Mouse (Mus musculus): ENCODE data around the gene Gm47841. TPM values are rescaled to one million over a fixed set of nuclear protein-coding genes. Genes with fewer than 3 reads are reported as not detected.
A peak's percentile ranks its signal among the peaks of the same experiment; 100 is the strongest.

Gm47841 gene
- polyA plus RNA-seq, 1 experiment from 2014 or later, result not detected

- H3K4me2 ChIP-seq, result no peak overlapping the region
- 54% methylated on average over 4 of the region's 4 CpGs for WGBS
Measured at GRCm38 (mm10) chr15:101082236-101082635, 35.0 kb upstream of the Gm47841 start.

GRCm38 (mm10) chr15:101081035-101081548 is 33.9 kb upstream of the Gm47841 start:
- no peak overlapping the region for H3K27ac ChIP-seq (ENCODE audit: poor library complexity, severe bottlenecking)
- WGBS, result 72% methylated on average over 7 of the region's 7 CpGs
- ATAC-seq (ENCODE audit: insufficient number of reproducible peaks, low FRiP score), result no peak

More at GRCm38 (mm10) chr15:101082236-101082635, 35.0 kb upstream of the Gm47841 start:
- no peak overlapping the region for H3K9ac ChIP-seq
- H3K27me3 ChIP-seq (replicated peaks), result no peaks in the 10 kb centered on the region
- H3K36me3 ChIP-seq, result no peaks in the 10 kb centered on the region
- no peak overlapping the region for H3K27ac ChIP-seq (ENCODE audit: poor library complexity, severe bottlenecking)
- ATAC-seq (ENCODE audit: insufficient number of reproducible peaks, low FRiP score), result no peak
- H3K9me3 ChIP-seq (replicated peaks), result no peaks in the 10 kb centered on the region
- peaks cover 22% of the 10 kb centered on the region for H3K4me1 ChIP-seq (replicated peaks)
- no peak overlapping the region for H3K4me3 ChIP-seq

GRCm38 (mm10) chr15:101080031-101080520 is 32.9 kb upstream of the Gm47841 start:
- peaks cover 44% of the 10 kb centered on the region for H3K4me1 ChIP-seq (replicated peaks)
- WGBS, result 74% methylated on average over 9 of the region's 9 CpGs
- no peak overlapping the region for H3K9ac ChIP-seq
- H3K36me3 ChIP-seq, result no peaks in the 10 kb centered on the region
- no peak for ATAC-seq (ENCODE audit: insufficient number of reproducible peaks, low FRiP score)
- no peak overlapping the region for H3K4me2 ChIP-seq
- no peaks in the 10 kb centered on the region for H3K9me3 ChIP-seq (replicated peaks)
- peaks cover 10% of the 10 kb centered on the region; the same call in 1 of the 2 replicates for H3K27me3 ChIP-seq (replicated peaks)
- no peak overlapping the region for H3K27ac ChIP-seq (ENCODE audit: poor library complexity, severe bottlenecking)
- no peak overlapping the region for H3K4me3 ChIP-seq

More at GRCm38 (mm10) chr15:101081035-101081548, 33.9 kb upstream of the Gm47841 start:
- Histone ChIP-seq H3K4me3 (no peak overlapping the region), H3K9ac (no peak overlapping the region), H3K27me3 (replicated peaks) (peaks cover 8% of the 10 kb centered on the region; the same call in 1 of the 2 replicates), H3K4me1 (replicated peaks) (peaks cover 33% of the 10 kb centered on the region), H3K36me3 (no peaks in the 10 kb centered on the region), H3K4me2 (no peak overlapping the region), H3K9me3 (replicated peaks) (no peaks in the 10 kb centered on the region)

- peak; percentile 73 for ATAC-seq (ENCODE audit: insufficient number of reproducible peaks, low FRiP score)
- Histone ChIP-seq H3K9ac (peak overlapping the region; percentile 86), H3K4me2 (peak overlapping the region; percentile 95), H3K27ac (ENCODE audit: poor library complexity, severe bottlenecking) (peak overlapping the region; percentile 81; the same call in 1 of the 2 replicates), H3K4me1 (replicated peaks) (peaks cover 45% of the 10 kb centered on the region), H3K27me3 (replicated peaks) (peaks cover 10% of the 10 kb centered on the region; the same call in 1 of the 2 replicates), H3K36me3 (no peaks in the 10 kb centered on the region), H3K9me3 (replicated peaks) (no peaks in the 10 kb centered on the region), H3K4me3 (peak overlapping the region; percentile 94)
- WGBS, result under 1% methylated on average over 27 of the region's 30 CpGs
Measured at GRCm38 (mm10) chr15:101078731-101079156, 31.5 kb upstream of the Gm47841 start.

- Histone ChIP-seq H3K27ac (ENCODE audit: poor library complexity, severe bottlenecking) (peak within 1 kb of the TSS; percentile 81), H3K4me1 (replicated peaks) (peaks cover 45% of the 10 kb centered on the region), H3K27me3 (replicated peaks) (peaks cover 10% of the 10 kb centered on the region; the same call in 1 of the 2 replicates), H3K9me3 (replicated peaks) (no peaks in the 10 kb centered on the region), H3K9ac (peak within 1 kb of the TSS; percentile 86), H3K4me2 (peak within 1 kb of the TSS; percentile 95), H3K36me3 (no peaks in the 10 kb centered on the region), H3K4me3 (peak within 1 kb of the TSS; percentile 94)
- peak; percentile 64 for ATAC-seq (ENCODE audit: insufficient number of reproducible peaks, low FRiP score)
- WGBS, result under 1% methylated on average over 67 of the region's 96 CpGs
Measured at GRCm38 (mm10) chr15:101077813-101078730, 30.9 kb upstream of the Gm47841 start, which contains the start of gene Fignl2. Fignl2 (minus strand) TSS chr15:101078567.

- H3K9ac ChIP-seq, result peak overlapping the region; percentile 86
- no peaks in the 10 kb centered on the region for H3K9me3 ChIP-seq (replicated peaks)
- H3K4me1 ChIP-seq (replicated peaks), result peaks cover 42% of the 10 kb centered on the region
- peak overlapping the region; percentile 95 for H3K4me2 ChIP-seq
- H3K27me3 ChIP-seq (replicated peaks), result peaks cover 10% of the 10 kb centered on the region; the same call in 1 of the 2 replicates
- 1% methylated on average over 34 of the region's 34 CpGs for WGBS
- H3K4me3 ChIP-seq, result peak overlapping the region; percentile 94
- H3K36me3 ChIP-seq, result no peaks in the 10 kb centered on the region
- peak overlapping the region; percentile 81; the same call in 1 of the 2 replicates for H3K27ac ChIP-seq (ENCODE audit: poor library complexity, severe bottlenecking)
- no peak for ATAC-seq (ENCODE audit: insufficient number of reproducible peaks, low FRiP score)
Measured at GRCm38 (mm10) chr15:101077001-101077812, 30.0 kb upstream of the Gm47841 start.

GRCm38 (mm10) chr15:101076071-101077000 is 29.1 kb upstream of the Gm47841 start:
- no peak for ATAC-seq (ENCODE audit: insufficient number of reproducible peaks, low FRiP score)
- Histone ChIP-seq H3K36me3 (no peaks in the 10 kb centered on the region), H3K27ac (ENCODE audit: poor library complexity, severe bottlenecking) (no peak overlapping the region), H3K27me3 (replicated peaks) (peaks cover 10% of the 10 kb centered on the region; the same call in 1 of the 2 replicates), H3K4me3 (peak overlapping the region; percentile 94), H3K4me2 (peak overlapping the region; percentile 95), H3K9me3 (replicated peaks) (no peaks in the 10 kb centered on the region), H3K9ac (peak overlapping the region; percentile 86; the same call in 1 of the 2 replicates), H3K4me1 (replicated peaks) (peaks cover 44% of the 10 kb centered on the region)
- 14% methylated on average over 26 of the region's 26 CpGs for WGBS

GRCm38 (mm10) chr15:101075656-101076055 is 28.5 kb upstream of the Gm47841 start:
- Histone ChIP-seq H3K36me3 (no peaks in the 10 kb centered on the region), H3K4me1 (replicated peaks) (peaks cover 48% of the 10 kb centered on the region), H3K4me3 (no peak overlapping the region), H3K27ac (ENCODE audit: poor library complexity, severe bottlenecking) (no peak overlapping the region), H3K9me3 (replicated peaks) (no peaks in the 10 kb centered on the region), H3K4me2 (peak overlapping the region; percentile 95; the same call in 1 of the 2 replicates), H3K9ac (no peak overlapping the region), H3K27me3 (replicated peaks) (peaks cover 10% of the 10 kb centered on the region; the same call in 1 of the 2 replicates)
- 47% methylated on average over 5 of the region's 5 CpGs for WGBS
- no peak for ATAC-seq (ENCODE audit: insufficient number of reproducible peaks, low FRiP score)

GRCm38 (mm10) chr15:101075150-101075549 is 28.0 kb upstream of the Gm47841 start:
- ATAC-seq (ENCODE audit: insufficient number of reproducible peaks, low FRiP score), result no peak
- Histone ChIP-seq H3K27me3 (replicated peaks) (peaks cover 10% of the 10 kb centered on the region; the same call in 1 of the 2 replicates), H3K4me2 (no peak overlapping the region), H3K36me3 (no peaks in the 10 kb centered on the region), H3K9me3 (replicated peaks) (no peaks in the 10 kb centered on the region), H3K4me1 (replicated peaks) (peaks cover 51% of the 10 kb centered on the region), H3K9ac (no peak overlapping the region), H3K27ac (ENCODE audit: poor library complexity, severe bottlenecking) (no peak overlapping the region), H3K4me3 (no peak overlapping the region)
- WGBS, result 56% methylated on average over 4 of the region's 4 CpGs

Measured in heart, embryonic 12.5 days (tissue).